Mouse (Mus musculus) heart, adult 2 months (tissue): ENCODE results near the gene Abcd4.
A peak's percentile ranks its signal among the peaks of the same experiment; 100 is the strongest.

Experiments used
- CTCF ChIP-seq: fragments of 200-600 bp; IDR thresholded peaks from 2 replicates; pipeline ENCODE4 v1.8.1; 2022; ENCODE audit warnings: antibody characterized with exemption, mild to moderate bottlenecking, moderate library complexity
- EP300 ChIP-seq: fragments of 200-500 bp; IDR thresholded peaks from 2 replicates; pipeline ENCODE4 v1.6.1; 2011; ENCODE audit warnings: low read depth, low read length, control low read depth; ENCODE audit not compliant: insufficient read depth
- POLR2A ChIP-seq: fragments of 200-500 bp; IDR thresholded peaks from 2 replicates; pipeline ENCODE4 v1.6.1; 2011; ENCODE audit warnings: mild to moderate bottlenecking, low read depth, low read length, control low read depth; ENCODE audit not compliant: insufficient read depth

- TF ChIP-seq CTCF (peak; percentile 41), POLR2A (no peak), EP300 (no peak)
Observed at GRCm38 (mm10) chr12:84581285-84581684, 35.9 kb downstream of the Abcd4 start.
